Mouse (Mus musculus) heart, embryonic 10.5 days (tissue): ENCODE results near the gene Sh2b1. TPM values are rescaled to one million over a fixed set of nuclear protein-coding genes. Genes with fewer than 3 reads are reported as not detected.

Experiments used
- DNase-seq: peaks from one replicate; pipeline ENCODE4 v3.0.0-alpha.2; 2017; ENCODE audit warnings: low spot score
- H3K27ac ChIP-seq: fragments of 300-500 bp; sonication (generic); 2 replicates; pipeline ENCODE4 v1.5.1; 2016; ENCODE audit warnings: mild to moderate bottlenecking
- H3K27me3 ChIP-seq: fragments of 300-500 bp; sonication (generic); 2 replicates; pipeline ENCODE4 v1.6.1; 2016; ENCODE audit warnings: mild to moderate bottlenecking; ENCODE audit not compliant: poor library complexity, insufficient read depth, severe bottlenecking
- H3K36me3 ChIP-seq: fragments of 300-500 bp; sonication (generic); 2 replicates; pipeline ENCODE4 v1.6.1; 2016; ENCODE audit warnings: mild to moderate bottlenecking, moderate library complexity
- H3K4me1 ChIP-seq: fragments of 300-500 bp; sonication (generic); 2 replicates; pipeline ENCODE4 v1.6.1; 2016; ENCODE audit warnings: mild to moderate bottlenecking
- H3K4me3 ChIP-seq: fragments of 300-500 bp; sonication (generic); 2 replicates; pipeline ENCODE4 v1.5.1; 2016; ENCODE audit warnings: mild to moderate bottlenecking, moderate library complexity
- H3K9me3 ChIP-seq: fragments of 300-500 bp; sonication (generic); 2 replicates; pipeline ENCODE4 v1.6.1; 2016; ENCODE audit warnings: mild to moderate bottlenecking, moderate library complexity
- WGBS: fragments of 180-500 bp; shearing (Covaris S2); methylation state at CpG from one replicate; pipeline ENCODE4 v1.1.7; 2016; 5-methylcytosine and 5-hydroxymethylcytosine counted together
- polyA plus RNA-seq: library from polyadenylated mRNA; unstranded; fragments of >200 nt; fragmentation: Nextera tagmentation; extraction: Ambion mirVana; gene quantifications from 2 replicates; pipeline ENCODE4 v1.2.1, GENCODE M21; 2016

Gene Sh2b1
- polyA plus RNA-seq, 1 experiment from 2014 or later: 46.3 TPM

DNA sequence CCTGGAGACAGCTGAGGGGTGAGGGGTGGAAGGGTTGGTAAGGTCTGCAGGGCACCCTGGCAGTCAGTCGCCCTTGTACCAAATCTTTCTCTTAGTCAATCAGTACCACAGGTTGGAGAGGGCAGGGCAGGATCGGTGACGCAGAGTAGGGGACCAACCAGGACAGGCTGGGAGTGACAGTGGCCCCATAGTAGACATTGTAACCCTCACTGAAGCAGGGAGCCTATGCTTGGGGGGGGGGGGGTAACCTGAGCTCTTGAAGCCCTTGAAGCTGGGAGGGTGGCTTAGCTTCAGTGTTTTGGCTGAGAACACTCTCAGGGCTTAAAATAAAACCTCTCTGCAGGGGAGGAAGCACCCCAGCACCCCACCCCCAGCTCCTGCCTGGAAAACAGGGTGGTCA lies 13.6 kb downstream of the Sh2b1 start:
- H3K4me3 ChIP-seq: no peak overlapping the region
- H3K36me3 ChIP-seq: 0 out of 2 replicates have a peak, but pooled peaks cover under 1% of the 10 kb centered on the region
- no peak for DNase-seq
- peak overlapping the region; percentile 62; the same call in 1 of the 2 replicates for H3K27ac ChIP-seq
- H3K4me1 ChIP-seq: peaks cover 77% of the 10 kb centered on the region
- H3K9me3 ChIP-seq: no peaks in the 10 kb centered on the region
- H3K27me3 ChIP-seq: peaks cover 11% of the 10 kb centered on the region; the same call in 1 of the 2 replicates
- 41% methylated on average over 3 of the region's 3 CpGs for WGBS

DNA sequence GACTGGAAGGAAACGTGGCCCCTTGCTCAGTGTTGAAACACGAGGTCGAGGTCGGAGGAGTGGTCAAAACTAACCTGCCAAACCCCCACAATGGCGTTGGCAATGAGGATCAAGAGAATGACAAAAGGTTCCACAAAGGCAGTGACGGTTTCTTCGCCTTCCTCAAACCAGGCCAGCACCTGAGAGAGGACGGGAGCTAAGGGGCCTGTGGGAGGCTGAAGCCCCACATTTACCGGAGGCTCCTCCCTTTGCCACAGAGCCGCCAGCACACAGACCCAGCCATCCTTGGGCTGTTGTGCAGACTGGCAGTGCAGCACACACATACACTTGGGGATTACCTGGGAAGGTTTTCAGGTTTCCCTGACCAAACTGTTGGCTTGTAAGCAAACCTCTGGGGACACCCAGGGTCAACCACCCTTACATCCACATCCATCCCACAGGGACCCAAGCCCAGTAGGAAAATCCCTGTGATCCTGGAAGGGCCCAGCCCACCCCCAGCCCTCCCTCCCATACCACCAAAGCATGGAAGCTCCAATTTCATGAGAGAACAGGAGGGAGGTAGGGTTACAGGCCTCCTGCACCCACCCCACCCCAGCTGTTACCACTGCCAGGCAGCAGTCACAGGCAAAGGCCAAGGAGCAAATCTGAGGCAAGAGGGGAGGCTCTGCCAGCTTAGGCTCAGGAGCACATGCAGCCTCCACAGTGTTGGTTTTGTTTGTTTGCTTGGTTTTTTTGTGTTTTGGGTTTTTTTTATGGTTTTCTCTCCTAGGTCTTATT lies 14.4 kb downstream of the Sh2b1 start:
- H3K36me3 ChIP-seq: no peaks in the 10 kb centered on the region
- no peak overlapping the region for H3K27ac ChIP-seq
- peaks cover 11% of the 10 kb centered on the region; the same call in 1 of the 2 replicates for H3K27me3 ChIP-seq
- H3K9me3 ChIP-seq: no peaks in the 10 kb centered on the region
- H3K4me1 ChIP-seq: peaks cover 74% of the 10 kb centered on the region
- no peak for DNase-seq
- 55% methylated on average over 10 of the region's 10 CpGs for WGBS
- H3K4me3 ChIP-seq: no peak overlapping the region

DNA sequence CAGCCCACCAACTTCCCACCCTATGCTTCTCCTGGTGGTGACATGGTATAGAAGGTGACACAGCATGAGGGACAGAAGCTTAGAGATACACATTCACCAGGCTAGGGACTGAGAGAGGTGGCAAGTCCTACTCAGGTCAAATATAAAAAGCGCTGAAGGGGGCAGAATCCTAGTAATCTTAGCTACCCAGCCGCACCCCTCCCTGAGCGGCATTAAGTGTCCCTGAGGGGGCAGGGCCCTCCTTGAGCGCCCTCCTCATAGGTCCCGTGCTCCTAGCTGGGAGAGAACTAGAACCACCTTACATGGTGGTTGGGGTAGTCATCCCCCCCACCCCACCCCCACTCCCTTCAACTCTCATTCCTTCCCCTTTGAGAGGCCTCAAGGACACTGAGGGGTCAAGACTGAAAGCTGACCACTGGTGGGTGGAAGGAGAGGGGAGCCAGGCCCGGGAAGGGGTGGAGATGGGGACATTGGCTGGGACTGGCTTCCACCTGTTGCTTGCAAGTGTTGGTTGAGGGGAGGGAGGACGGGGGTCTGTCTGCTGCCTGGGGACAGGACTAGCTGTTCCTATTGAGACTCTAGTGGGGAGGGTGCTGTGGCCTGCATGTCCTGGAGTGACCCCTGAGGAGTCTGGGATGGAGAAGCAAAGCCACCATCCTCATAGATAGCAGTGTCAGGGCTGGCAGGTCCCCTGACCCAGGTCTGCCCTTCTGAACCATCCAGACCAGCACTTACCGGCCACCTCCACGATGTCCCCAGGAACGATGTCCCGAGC lies 16.2 kb downstream of the Sh2b1 start:
- Histone ChIP-seq H3K36me3 (no peaks in the 10 kb centered on the region), H3K9me3 (no peaks in the 10 kb centered on the region), H3K27me3 (peaks cover 11% of the 10 kb centered on the region; the same call in 1 of the 2 replicates), H3K27ac (peak overlapping the region; percentile 71), H3K4me3 (no peak overlapping the region), H3K4me1 (peaks cover 56% of the 10 kb centered on the region)
- DNase-seq: no peak
- WGBS: 70% methylated on average over 11 of the region's 11 CpGs

DNA sequence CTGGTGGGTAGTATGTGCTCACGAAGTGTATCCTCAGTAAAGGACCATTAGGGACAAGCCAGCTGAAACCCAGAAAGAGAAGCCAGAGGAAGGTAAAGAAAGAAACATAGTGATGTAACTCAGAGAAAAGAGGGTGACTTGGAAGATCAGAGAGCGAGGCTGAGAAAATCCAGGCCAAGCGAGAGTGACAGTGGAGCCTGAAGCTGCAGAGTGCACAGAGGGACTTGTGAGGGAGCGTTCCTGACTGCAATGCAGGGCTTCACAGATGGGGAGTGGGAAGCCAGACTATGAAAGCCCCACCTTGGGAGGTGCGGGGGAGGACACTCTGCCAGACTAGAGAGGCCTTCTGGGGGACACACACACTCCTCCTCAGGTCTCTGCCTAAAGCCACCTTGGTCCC lies 17.0 kb downstream of the Sh2b1 start:
- Histone ChIP-seq H3K36me3 (no peaks in the 10 kb centered on the region), H3K4me3 (no peak overlapping the region), H3K9me3 (no peaks in the 10 kb centered on the region), H3K27ac (peak overlapping the region; percentile 60; the same call in 1 of the 2 replicates), H3K27me3 (peaks cover 11% of the 10 kb centered on the region; the same call in 1 of the 2 replicates), H3K4me1 (peaks cover 48% of the 10 kb centered on the region)
- DNase-seq: no peak
- whole genome bisulfite sequencing: 68% methylated on average over 5 of the region's 5 CpGs

DNA sequence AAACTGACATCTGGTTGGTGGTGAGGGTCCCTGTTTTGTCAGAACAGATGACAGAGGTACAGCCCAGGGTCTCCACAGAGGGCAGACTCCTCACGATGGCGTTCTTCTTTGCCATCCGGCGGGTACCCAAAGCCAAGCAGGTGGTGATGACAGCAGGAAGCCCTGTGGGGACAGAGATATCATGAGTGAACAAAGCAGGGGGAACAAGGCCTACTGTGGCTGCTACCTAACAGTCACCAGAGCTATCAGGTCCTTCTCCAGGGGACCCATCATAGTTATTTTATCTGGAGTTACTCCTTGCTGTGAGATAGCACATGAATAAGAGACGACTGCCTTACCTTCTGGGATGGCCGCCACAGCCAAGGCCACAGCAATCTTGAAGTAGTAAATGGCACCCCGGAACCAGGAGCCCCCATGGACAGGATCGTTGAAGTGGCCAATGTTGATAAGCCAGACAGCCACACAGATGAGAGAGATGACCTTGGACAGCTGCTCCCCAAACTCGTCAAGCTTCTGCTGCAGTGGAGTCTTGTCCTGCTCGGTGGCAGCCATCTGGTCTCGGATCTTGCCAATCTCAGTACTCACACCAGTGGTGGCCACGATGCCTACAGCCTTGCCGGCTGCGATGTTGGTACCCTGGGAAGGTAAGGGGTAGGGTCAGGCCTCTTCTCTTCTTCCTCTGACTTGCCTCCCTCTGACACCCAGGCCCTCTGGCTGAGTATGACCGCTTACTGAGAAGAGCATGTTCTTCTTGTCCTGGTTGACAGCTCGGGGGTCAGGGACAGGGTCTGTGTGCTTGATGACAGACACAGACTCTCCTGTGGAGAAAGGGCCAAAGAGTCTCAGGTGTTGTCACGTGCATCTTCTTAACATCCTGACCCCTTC lies 18.6 kb downstream of the Sh2b1 start:
- DNase-seq: no peak
- 70% methylated on average over 17 of the region's 17 CpGs for WGBS
- H3K9me3 ChIP-seq: no peaks in the 10 kb centered on the region
- no peak overlapping the region for H3K4me3 ChIP-seq
- no peak overlapping the region for H3K27ac ChIP-seq
- peaks cover 8% of the 10 kb centered on the region; the same call in 1 of the 2 replicates for H3K27me3 ChIP-seq
- peaks cover 32% of the 10 kb centered on the region for H3K4me1 ChIP-seq
- no peaks in the 10 kb centered on the region for H3K36me3 ChIP-seq

DNA sequence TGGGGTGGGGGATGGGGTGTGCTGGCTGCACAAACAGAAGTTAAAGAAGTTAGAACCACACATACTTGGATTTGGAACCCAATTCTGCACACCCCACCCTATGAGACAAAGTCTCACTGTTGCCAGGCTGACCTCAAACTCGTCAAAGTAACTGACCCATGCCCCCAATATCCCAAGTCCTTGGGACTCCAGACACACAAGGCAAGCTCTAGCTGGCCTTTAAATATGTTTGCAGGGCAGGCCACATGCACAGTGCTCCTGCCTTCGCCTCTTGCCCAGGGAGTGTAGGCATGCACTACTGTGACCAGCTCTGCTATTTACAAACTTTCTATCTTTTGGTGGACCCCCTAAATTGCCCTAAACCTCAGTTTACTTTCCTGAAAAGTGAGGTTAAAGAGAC lies 20.0 kb downstream of the Sh2b1 start:
- H3K27me3 ChIP-seq: no peaks in the 10 kb centered on the region
- DNase-seq: no peak
- no peak overlapping the region for H3K27ac ChIP-seq
- H3K36me3 ChIP-seq: 0 out of 2 replicates have a peak, but pooled peaks cover under 1% of the 10 kb centered on the region
- no peak overlapping the region for H3K4me3 ChIP-seq
- no peaks in the 10 kb centered on the region for H3K9me3 ChIP-seq
- H3K4me1 ChIP-seq: peaks cover 24% of the 10 kb centered on the region
- 70% methylated on average over 2 of the region's 2 CpGs for WGBS

DNA sequence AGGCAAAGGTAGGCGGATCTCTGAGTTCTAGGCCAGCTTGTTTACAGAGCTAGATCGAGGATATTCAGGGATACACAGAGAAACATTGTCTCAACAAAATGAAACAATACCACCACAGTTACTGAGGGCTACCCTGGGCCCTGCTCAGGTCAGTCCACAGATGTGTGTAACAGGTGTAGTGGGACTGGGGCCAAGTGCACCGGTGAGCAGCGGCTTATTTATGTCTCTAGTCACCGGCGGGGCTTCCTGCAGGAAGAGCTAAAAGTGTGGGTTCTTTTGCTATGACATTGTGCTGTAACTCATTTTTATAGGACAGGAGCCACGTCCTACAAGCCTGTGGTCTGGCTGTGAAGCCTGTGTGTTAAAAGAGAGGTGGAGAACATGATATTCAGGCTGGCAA lies 21.4 kb downstream of the Sh2b1 start:
- Histone ChIP-seq H3K4me3 (no peak overlapping the region), H3K36me3 (0 out of 2 replicates have a peak, but pooled peaks cover 8% of the 10 kb centered on the region), H3K27me3 (no peaks in the 10 kb centered on the region), H3K9me3 (no peaks in the 10 kb centered on the region), H3K4me1 (peaks cover 15% of the 10 kb centered on the region), H3K27ac (no peak overlapping the region)
- DNase-seq: no peak
- WGBS: 79% methylated on average over 7 of the region's 7 CpGs

DNA sequence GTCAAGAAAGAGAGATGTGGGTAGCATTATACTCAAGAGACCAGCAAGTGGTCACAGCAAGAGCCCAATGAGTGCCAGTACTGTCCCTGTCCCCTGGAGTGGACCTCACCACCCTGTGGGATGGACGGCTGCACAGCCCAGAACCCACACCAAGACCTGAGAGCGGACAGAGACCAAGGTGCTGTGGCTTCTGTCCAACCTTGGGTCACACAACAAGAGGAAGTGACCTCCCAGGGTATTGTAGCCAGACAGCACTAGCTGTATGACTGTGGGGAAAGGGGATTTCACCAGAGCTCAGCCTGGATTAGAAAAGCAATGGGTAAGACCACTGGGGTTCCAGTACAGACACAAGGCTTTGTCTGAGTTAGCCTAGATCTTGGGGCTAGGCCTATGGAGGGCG lies 23.0 kb downstream of the Sh2b1 start:
- H3K4me1 ChIP-seq: peaks cover 8% of the 10 kb centered on the region
- 89% methylated on average over 3 of the region's 3 CpGs for WGBS
- H3K4me3 ChIP-seq: no peak overlapping the region
- H3K27me3 ChIP-seq: no peaks in the 10 kb centered on the region
- peaks cover 24% of the 10 kb centered on the region; the same call in 1 of the 2 replicates for H3K36me3 ChIP-seq
- no peaks in the 10 kb centered on the region for H3K9me3 ChIP-seq
- H3K27ac ChIP-seq: no peak overlapping the region
- DNase-seq: no peak

DNA sequence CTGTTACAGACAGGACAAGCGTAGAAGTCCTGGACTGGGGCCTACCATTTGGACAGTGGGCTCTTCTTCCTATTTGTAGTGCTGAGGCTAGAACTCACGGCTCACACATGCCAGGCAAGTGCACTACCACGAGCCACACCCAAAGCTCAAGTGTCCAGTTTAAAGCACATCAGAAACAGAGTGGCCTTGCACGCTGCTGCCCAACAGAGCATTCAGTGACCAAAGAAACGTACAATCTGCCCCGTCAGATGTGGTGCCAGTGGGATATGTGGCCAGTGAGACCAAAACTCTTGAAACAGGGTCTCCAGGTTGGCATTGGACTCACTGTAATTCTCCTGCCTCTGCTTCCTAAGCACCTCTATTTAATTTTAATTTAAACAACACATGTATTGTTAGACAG lies 24.6 kb downstream of the Sh2b1 start:
- H3K4me3 ChIP-seq: no peak overlapping the region
- WGBS: 86% methylated on average over 6 of the region's 6 CpGs
- H3K36me3 ChIP-seq: peaks cover 40% of the 10 kb centered on the region
- no peaks in the 10 kb centered on the region for H3K27me3 ChIP-seq
- DNase-seq: no peak
- H3K4me1 ChIP-seq: no peaks in the 10 kb centered on the region; the same call in 1 of the 2 replicates
- H3K9me3 ChIP-seq: no peaks in the 10 kb centered on the region
- no peak overlapping the region for H3K27ac ChIP-seq

DNA sequence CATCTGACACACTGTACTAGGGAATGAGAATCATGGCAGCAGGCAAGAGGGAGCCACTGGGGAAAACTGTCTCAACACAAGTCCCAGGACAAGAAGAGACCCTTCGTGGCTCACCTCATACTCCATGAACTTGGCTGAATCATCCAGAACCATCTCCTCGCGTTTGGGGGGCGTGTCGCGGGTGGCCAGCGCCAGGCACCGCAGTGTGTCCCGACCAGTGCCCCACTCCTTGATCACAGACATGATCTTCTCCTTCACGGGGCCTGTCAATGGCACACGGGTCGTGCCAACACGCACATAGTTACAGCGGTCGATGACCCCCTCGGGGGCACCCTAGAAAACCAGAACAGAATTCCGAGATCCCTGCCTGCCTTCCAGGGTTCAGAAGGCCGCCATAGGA lies 25.2 kb downstream of the Sh2b1 start:
- Histone ChIP-seq H3K4me3 (no peak overlapping the region), H3K4me1 (no peaks in the 10 kb centered on the region; the same call in 1 of the 2 replicates), H3K27me3 (no peaks in the 10 kb centered on the region), H3K27ac (no peak overlapping the region), H3K9me3 (no peaks in the 10 kb centered on the region), H3K36me3 (peaks cover 46% of the 10 kb centered on the region)
- 87% methylated on average over 18 of the region's 18 CpGs for WGBS
- DNase-seq: no peak

DNA sequence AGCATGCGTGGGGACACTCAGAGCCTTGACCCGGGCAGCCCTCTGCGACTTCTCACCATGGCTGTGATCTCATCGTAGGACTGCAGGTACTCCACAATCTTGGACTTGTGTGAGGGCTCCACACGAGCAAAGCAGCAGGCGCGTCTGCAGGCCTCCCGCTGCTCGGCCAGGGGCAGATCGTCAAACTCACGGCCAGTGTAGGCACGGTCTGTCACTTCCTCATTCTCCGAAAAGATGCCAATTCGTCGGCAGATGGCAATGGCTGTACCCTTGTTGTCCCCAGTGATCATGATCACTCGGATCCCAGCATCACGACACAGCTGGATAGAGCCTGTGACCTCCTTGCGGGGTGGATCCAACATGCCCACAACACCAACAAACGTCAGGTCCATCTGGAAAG lies 26.7 kb downstream of the Sh2b1 start:
- DNase-seq: no peak
- Histone ChIP-seq H3K27me3 (no peaks in the 10 kb centered on the region), H3K4me1 (no peaks in the 10 kb centered on the region; the same call in 1 of the 2 replicates), H3K27ac (no peak overlapping the region), H3K36me3 (peaks cover 57% of the 10 kb centered on the region), H3K9me3 (no peaks in the 10 kb centered on the region), H3K4me3 (no peak overlapping the region)
- WGBS: 88% methylated on average over 19 of the region's 19 CpGs

DNA sequence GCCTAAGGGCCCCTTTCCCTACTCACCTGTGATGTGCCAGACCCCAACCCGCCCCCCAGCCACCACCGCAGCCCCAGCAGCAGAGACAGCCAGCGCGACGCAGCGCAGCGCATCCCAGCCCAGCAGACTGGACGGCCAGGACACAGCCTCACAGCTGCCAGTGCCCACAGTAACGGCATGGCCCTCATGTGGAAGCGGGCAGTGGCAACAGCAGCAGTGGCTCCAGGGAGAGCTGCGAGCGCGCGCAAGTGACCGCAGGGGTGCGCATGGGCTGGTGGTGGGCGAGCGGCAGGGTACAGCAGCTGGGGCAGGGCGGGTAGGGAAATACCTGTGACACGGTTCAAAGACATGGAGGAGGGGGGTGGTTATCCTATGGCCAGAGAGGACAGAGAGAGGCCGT lies 29.0 kb downstream of the Sh2b1 start:
- Histone ChIP-seq H3K4me1 (no peaks in the 10 kb centered on the region; the same call in 1 of the 2 replicates), H3K36me3 (peaks cover 74% of the 10 kb centered on the region), H3K27ac (no peak overlapping the region), H3K4me3 (no peak overlapping the region), H3K27me3 (no peaks in the 10 kb centered on the region), H3K9me3 (no peaks in the 10 kb centered on the region)
- DNase-seq: no peak
- 92% methylated on average over 21 of the region's 21 CpGs for WGBS
